In genomic region chr16:37867791-37868505, GRCm38 (mm10) we compare ENCODE assay signal across 8 mouse cellular contexts. TPM values are rescaled to one million over a fixed set of nuclear protein-coding genes. Genes with fewer than 3 reads are reported as not detected.
DNase-seq lines count a peak whose midpoint lies in the region; ATAC-seq and TF ChIP-seq lines count a peak whose summit lies in the region.

TSS of gene Lrrc58 (plus strand) at chr16:37868389.

- peak; percentile 69 to 87; a peak in 3 of 4 replicates for TF ChIP-seq POLR2A in MEL (IDR thresholded peaks at IDR 0.05; ENCODE audit: control insufficient read depth in 1 of 2, insufficient read depth in 1 of 2, low read depth in 1 of 2, low read length in 2 of 2, poor library complexity in 1 of 2)

- TF ChIP-seq RAD21 in MEL (IDR thresholded peaks at IDR 0.05; ENCODE audit: low read depth, low read length) = no peak

- WGBS in lung, embryonic 16.5 days = under 1% methylated on average over 61 of the region's 86 CpGs

- H3K9me3 ChIP-seq in MEL (replicated peaks; ENCODE audit: insufficient read depth, low read length) = no peaks in the 10 kb centered on the region
- no peaks in the 10 kb centered on the region for H3K9me3 ChIP-seq in lung, embryonic 16.5 days (ENCODE audit: control insufficient read depth, low read length)

- peaks cover 39% of the 10 kb centered on the region for H3K79me2 ChIP-seq in MEL (ENCODE audit: control insufficient read depth, insufficient read depth, low read length, poor library complexity)

- H3K4me2 ChIP-seq in lung, embryonic 16.5 days (ENCODE audit: low read depth, low read length) = peak within 1 kb of the TSS; percentile 77

- peaks cover 3 to 27% of the 10 kb centered on the region in 2 experiments for H3K36me3 ChIP-seq in MEL (ENCODE audit: control insufficient read depth in 1 of 2, insufficient read depth in 2 of 2, low read length in 2 of 2)
- no peaks in the 10 kb centered on the region for H3K36me3 ChIP-seq in lung, embryonic 16.5 days (ENCODE audit: control insufficient read depth, insufficient read depth, low read length)

- H3K27ac ChIP-seq in MEL (ENCODE audit: control insufficient read depth, low read depth, low read length) = peak within 1 kb of the TSS; percentile 79
- peak within 1 kb of the TSS; percentile 98 for H3K27ac ChIP-seq in lung, embryonic 16.5 days (ENCODE audit: low read length)

- peak within 1 kb of the TSS; percentile 98 to 100 for H3K4me3 ChIP-seq in MEL (ENCODE audit: control insufficient read depth in 1 of 2, insufficient read depth in 1 of 2, low read depth in 2 of 2, low read length in 2 of 2)
- H3K4me3 ChIP-seq in lung, embryonic 16.5 days (ENCODE audit: low read length) = peak within 1 kb of the TSS; percentile 99

- TF ChIP-seq CTCF in MEL (IDR thresholded peaks at IDR 0.05 in 2 of 3, conservative IDR thresholded peaks at IDR 0.05 in 1 of 3; ENCODE audit: control insufficient read depth in 1 of 3, insufficient read depth in 1 of 3, low read depth in 2 of 3, low read length in 3 of 3, poor library complexity in 1 of 3, severe bottlenecking in 1 of 3) = no peak

- peak; percentile 81 for ATAC-seq in frontal cortex, adult (ENCODE audit: low TSS enrichment)
- ATAC-seq in hematopoietic stem cell, adult 5-6 weeks (replicated peaks in 1 of 2; ENCODE audit: insufficient read depth in 1 of 2, low FRiP score in 2 of 2, low TSS enrichment in 1 of 2, low read depth in 1 of 2, poor library complexity in 2 of 2, severe bottlenecking in 2 of 2) = peak; percentile 53 to 68
- peak; percentile 96 for ATAC-seq in lung, embryonic 16.5 days (ENCODE audit: low read depth)

- no peak for TF ChIP-seq EP300 in MEL (IDR thresholded peaks at IDR 0.05; ENCODE audit: low read depth in 1 of 2, low read length in 2 of 2)

- peaks cover 6 to 22% of the 10 kb centered on the region in 2 experiments for H3K4me1 ChIP-seq in MEL (ENCODE audit: control insufficient read depth in 1 of 2, insufficient read depth in 2 of 2, low read length in 2 of 2)
- peaks cover 22% of the 10 kb centered on the region for H3K4me1 ChIP-seq in lung, embryonic 16.5 days (replicated peaks; ENCODE audit: control insufficient read depth, insufficient read depth, low read length)

- peak within 1 kb of the TSS; percentile 100 for H3K9ac ChIP-seq in MEL (ENCODE audit: control insufficient read depth, low read depth, low read length, poor library complexity, severe bottlenecking)
- H3K9ac ChIP-seq in lung, embryonic 16.5 days (ENCODE audit: low read length) = peak within 1 kb of the TSS; percentile 99

- H3K27me3 ChIP-seq in MEL (ENCODE audit: control insufficient read depth in 1 of 2, insufficient read depth in 2 of 2, low read length in 2 of 2) = 0 out of 4 replicates have a peak, but pooled peaks cover 0 to 2% of the 10 kb centered on the region in 2 experiments
- no peaks in the 10 kb centered on the region for H3K27me3 ChIP-seq in lung, embryonic 16.5 days (ENCODE audit: control insufficient read depth, insufficient read depth, low read depth, low read length)

- DNase-seq in MEL (ENCODE audit: low read depth, low spot score) = peak; percentile 78
- DNase-seq in cerebellum, adult 18-20 months = peak; percentile 80 to 94
- peak; percentile 86 for DNase-seq in layer of hippocampus, adult 9-11 months
- peak; percentile 76 for DNase-seq in ovary, adult 18-20 months (ENCODE audit: low spot score)
- peak; percentile 92 for DNase-seq in thymus, postnatal 0 days (ENCODE audit: low spot score)

TF ChIP-seq in MEL, 35 proteins besides CTCF, POLR2A, EP300 and RAD21:
- peak; percentile 72; the same call in 1 of the 2 replicates for TF ChIP-seq MXI1 (IDR thresholded peaks at IDR 0.05; ENCODE audit: low read depth, low read length)
- TF ChIP-seq ETS1 (IDR thresholded peaks at IDR 0.05; ENCODE audit: low read depth, low read length) = no peak
- TF ChIP-seq MAX (IDR thresholded peaks at IDR 0.05; ENCODE audit: low read length) = peak; percentile 82
- no peak for TF ChIP-seq E2F4 (IDR thresholded peaks at IDR 0.05; ENCODE audit: borderline replicate concordance, low read depth, low read length)
- peak; percentile 69 for TF ChIP-seq NELFE (IDR thresholded peaks at IDR 0.05; ENCODE audit: low read depth, low read length)
- TF ChIP-seq MYC (IDR thresholded peaks at IDR 0.05; ENCODE audit: low read depth, low read length) = no peak
- TF ChIP-seq USF1 (IDR thresholded peaks at IDR 0.05; ENCODE audit: low read depth, low read length) = peak; percentile 82
- no peak for TF ChIP-seq ZNF384 (IDR thresholded peaks at IDR 0.05; ENCODE audit: low read depth, low read length)
- TF ChIP-seq ZMIZ1 (IDR thresholded peaks at IDR 0.05; ENCODE audit: low read depth, low read length) = peak; percentile 44; the same call in 1 of the 2 replicates
- peak; percentile 54; the same call in 1 of the 2 replicates for TF ChIP-seq BHLHE40 (IDR thresholded peaks at IDR 0.05; ENCODE audit: borderline replicate concordance, low read depth, low read length)
- TF ChIP-seq NRF1 (IDR thresholded peaks at IDR 0.05; ENCODE audit: insufficient read depth, low read depth, low read length, poor library complexity, severe bottlenecking) = peak; percentile 73
- TF ChIP-seq ELF1 (IDR thresholded peaks at IDR 0.05; ENCODE audit: low read depth, low read length) = no peak
- 0 out of 2 replicates have a peak, but pooled peaks have one; percentile 13 for TF ChIP-seq MAZ (IDR thresholded peaks at IDR 0.05; ENCODE audit: low read depth, low read length)
- no peak for TF ChIP-seq CHD1 (IDR thresholded peaks at IDR 0.05; ENCODE audit: low read depth, low read length)
- peak; percentile 37; the same call in 1 of the 2 replicates for TF ChIP-seq POLR2AphosphoS2 (IDR thresholded peaks at IDR 0.05; ENCODE audit: low read length)
- TF ChIP-seq HCFC1 (IDR thresholded peaks at IDR 0.05; ENCODE audit: low read depth, low read length) = peak; percentile 72
TF ChIP-seq in MEL: peak in this region for 10.

RNA-seq across cellular contexts. Expression of gene Lrrc58, which starts in this region (rescaled TPM):
- total RNA-seq in MEL (2012; rRNA removed) = 24.8 and 27.0 TPM in 2 replicates
- polyA plus RNA-seq in MEL (2012; ENCODE audit: insufficient read depth in 1 of 2, insufficient read length in 2 of 2, low read depth in 1 of 2, low replicate concordance in 2 of 2, missing spikeins in 1 of 2) = 10 to 100 TPM; 11.0 to 29.6 TPM
- 56.4 and 62.6 TPM in 2 replicates for total RNA-seq in hematopoietic stem cell, adult 5-6 weeks (2017)
- polyA plus RNA-seq in lung, embryonic 16.5 days (2015; fragmentation: Nextera tagmentation; extraction: Ambion mirVana) = 51.1 and 56.8 TPM in 2 replicates
- 31.2 and 34.6 TPM in 2 replicates for polyA plus RNA-seq in thymus, postnatal 0 days (2015; fragmentation: Nextera tagmentation; extraction: Ambion mirVana)

Comparison
In these comparisons a context has a peak if more than half of its experiments do, and no peak if none do; other contexts are left out.
1. Peak in every context shown above with its lines: DNase-seq, ATAC-seq, H3K4me3 ChIP-seq and H3K27ac ChIP-seq.